Mouse (Mus musculus) v-Abl transformed pro-B cells (cell line): ENCODE results near the gene A730046J19Rik.

Source experiments
- in situ Hi-C, 2 experiments: fragments of 400-800 bp; cut with MboI; formaldehyde crosslinking; loops; one replicate each; pipeline ENCODE4 v1.15.1; 2025; ENCODE audit not compliant: unreplicated experiment in 2 of 2

A730046J19Rik gene

GRCm38 (mm10) chrX:144153523-144153922, at the start of gene A730046J19Rik:
Gene A730046J19Rik (plus strand): TSS chrX:144153695.
- in situ Hi-C loops = no loop called here

DNA sequence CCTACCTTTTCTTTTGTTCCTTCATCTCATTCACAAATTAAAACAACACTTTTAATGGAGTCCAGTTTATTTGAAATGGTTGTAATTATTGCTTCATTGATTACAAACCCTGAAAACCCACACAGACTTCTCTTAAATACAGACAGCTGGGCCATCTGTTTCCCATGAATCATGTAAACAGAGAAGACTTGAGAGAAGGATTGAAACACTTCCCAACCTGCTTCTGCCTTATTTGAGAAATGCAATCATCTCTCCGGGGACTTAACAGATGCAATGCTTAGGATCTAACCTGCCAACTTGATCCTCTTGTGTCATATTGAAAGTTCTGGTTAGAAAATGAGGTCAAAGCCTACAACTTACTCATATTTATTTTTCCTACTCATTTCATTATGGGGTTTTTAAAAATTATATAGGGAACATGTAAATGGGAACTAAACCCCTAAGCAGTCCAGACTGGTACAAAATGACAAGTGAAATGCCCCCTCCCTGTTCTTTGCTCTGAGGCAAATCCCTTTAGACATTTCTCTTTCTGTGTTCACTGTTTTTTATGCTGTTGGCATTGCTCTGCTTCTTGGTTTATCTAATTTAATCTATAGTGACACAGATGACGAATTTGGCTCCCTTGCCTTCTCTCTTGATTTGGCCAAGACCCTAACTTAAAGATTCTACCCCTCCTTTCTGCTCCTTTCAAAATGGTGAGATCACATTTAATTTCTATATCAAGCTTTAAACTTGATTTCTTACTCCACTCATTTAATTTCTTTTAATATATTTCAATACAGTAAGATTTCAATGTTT, 48.7 kb upstream of the A730046J19Rik start:
- in situ Hi-C loops = no loop called here

GRCm38 (mm10) chrX:144136281-144136680, 17.2 kb upstream of the A730046J19Rik start:
- in situ Hi-C loops = no loop called here

- in situ Hi-C loops = no loop called here
These were observed 3.5 kb upstream of the A730046J19Rik start for GRCm38 (mm10) chrX:144149987-144150386.

DNA sequence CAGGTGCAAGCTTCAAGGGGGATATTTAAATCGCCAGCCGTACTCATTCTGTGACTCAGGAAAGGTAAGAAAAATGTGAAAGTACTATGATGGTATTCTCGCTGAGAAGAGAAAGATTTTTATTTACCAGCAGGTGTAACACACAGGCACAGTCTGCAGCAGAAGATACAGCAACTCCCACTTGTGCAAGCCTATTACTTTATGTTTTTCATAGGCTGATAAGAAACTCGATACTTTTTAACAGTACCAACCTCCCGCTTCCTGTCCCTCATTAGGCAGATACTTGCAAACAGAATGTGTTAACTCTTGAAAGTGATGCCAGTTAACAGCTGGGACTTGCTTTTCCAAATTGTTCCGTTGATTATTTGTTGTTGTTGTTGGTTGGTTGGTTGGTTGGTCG, 616 bp downstream of the A730046J19Rik start:
- in situ Hi-C loops = no loop called here

GRCm38 (mm10) chrX:144162936-144163335, 9.4 kb downstream of the A730046J19Rik start:
- in situ Hi-C loops = no loop called here
